Mouse (Mus musculus) testis, postnatal 14 days (tissue): ENCODE results near the gene Nit1.
"Not testable (repeated sequence)": the region's sequence is repeated elsewhere in the genome, so short reads cannot be mapped to it uniquely, and the experiment has no call there.

Source experiments
- DNase-seq: peaks from one replicate; pipeline ENCODE4 v3.0.0; 2021; ENCODE audit warnings: low spot score

The Nit1 gene

DNA sequence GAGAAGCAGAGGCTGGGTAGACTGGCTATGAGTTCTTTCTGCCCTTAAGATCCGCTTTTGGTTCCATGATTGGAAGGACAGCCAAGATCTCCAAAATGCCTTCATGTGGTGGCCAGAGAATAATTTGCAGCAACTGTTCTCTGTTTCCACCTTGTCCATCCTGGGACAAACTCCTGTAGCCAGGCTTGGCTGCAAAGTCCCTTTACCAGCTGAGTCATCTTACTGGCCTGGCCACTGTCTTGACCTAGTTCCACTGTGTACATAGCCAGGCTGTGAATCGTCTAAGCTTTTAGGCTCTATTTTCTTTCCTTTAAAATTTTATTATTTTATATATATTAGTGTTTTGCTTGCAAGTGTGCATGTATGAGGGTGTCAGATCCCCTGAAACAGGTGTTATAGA lies 3.8 kb upstream of the Nit1 start:
- no peak for DNase-seq

DNA sequence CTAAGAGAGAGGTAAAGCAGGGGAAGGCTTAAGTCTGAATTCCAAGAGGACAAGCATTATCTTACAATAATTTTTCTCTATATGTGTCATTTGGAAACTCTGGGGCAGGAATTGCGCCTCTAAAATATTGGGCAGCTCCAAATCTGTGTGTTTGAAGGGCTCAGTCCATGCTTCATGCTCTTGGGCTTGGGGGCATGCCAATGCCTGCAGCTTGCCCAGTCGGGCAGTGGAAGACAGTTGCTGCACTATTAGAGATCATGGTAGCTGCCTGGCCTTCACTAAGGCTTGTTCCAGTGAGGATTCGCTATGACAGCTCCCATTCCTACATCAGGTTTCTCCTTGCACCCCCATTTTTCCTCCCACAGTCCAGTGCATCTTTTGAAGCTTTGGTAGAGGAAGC lies 3.2 kb upstream of the Nit1 start:
- DNase-seq: no peak

DNA sequence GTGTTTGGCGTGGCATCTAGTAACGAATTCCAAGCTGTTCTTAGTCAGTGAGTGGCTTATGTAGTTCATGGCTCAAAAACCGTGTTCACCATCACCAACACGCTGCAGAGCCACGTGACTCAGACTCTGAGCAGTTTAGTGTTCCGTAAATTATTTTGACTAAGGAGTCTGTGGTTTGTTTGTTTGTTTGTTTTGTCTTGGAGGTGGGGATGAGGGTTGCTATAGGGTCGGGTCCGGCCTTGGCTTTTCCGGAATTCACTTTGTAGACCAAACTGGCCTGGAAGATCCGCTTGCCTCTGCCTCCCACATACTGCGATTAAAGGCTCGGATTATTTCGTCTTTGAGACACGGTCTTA lies 627 bp upstream of the Nit1 start:
- no peak for DNase-seq

DNA sequence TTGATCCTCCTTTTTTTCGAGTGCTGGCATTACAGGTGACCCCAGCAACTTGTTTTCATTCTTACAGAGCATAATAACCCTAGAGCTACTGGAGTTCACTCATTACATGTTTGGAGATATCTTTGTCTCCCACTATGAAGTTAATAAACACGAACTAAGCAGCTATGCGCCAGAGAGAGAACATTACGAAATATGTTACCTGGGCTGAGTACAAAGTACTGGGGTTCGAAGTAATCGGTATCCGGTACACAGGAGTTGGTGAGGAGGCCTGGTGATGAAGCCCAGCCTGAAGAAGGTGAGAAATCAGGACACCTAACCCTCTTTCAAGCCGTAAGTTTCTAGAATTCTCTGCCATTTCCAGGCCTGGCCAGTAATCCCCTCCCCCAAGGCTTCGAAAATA lies 731 bp downstream of the Nit1 start:
- no peak for DNase-seq

DNA sequence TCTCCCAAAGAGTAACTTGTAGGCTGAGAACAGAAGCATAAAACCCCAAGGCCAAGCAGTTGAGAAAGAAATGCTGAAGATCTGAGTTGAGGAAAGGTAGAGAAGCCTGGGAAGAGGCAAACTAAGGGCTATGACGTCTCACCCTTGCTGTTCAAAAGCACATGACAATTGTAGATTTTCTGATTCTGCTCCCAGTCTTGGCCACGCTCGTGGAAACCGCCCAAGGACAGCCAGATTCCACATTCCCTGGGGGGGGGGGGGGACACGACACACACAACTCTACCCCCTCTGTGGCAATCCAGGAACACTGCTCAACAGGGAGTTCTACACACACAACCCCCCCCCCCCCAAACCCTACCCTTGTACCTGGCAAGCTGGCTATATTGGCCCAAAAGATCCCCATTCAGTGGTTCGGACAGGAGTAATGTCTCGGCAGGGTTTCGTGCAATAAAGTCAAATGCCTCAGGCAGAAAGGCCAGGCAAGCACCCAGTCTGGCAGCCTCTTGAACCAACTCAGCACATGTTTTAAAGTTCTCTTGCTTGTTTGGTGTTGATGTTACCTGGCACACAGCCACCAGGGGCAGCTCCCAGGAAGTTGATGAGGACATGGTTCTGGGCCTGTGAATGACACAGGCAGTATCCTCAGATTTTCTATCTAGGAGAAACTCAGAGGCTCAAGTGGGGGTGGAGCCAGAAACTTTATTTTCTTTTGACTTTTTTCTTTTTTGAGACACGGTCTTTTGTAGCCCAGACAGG lies 1.3 kb downstream of the Nit1 start:
- peak; percentile 30 for DNase-seq

DNA sequence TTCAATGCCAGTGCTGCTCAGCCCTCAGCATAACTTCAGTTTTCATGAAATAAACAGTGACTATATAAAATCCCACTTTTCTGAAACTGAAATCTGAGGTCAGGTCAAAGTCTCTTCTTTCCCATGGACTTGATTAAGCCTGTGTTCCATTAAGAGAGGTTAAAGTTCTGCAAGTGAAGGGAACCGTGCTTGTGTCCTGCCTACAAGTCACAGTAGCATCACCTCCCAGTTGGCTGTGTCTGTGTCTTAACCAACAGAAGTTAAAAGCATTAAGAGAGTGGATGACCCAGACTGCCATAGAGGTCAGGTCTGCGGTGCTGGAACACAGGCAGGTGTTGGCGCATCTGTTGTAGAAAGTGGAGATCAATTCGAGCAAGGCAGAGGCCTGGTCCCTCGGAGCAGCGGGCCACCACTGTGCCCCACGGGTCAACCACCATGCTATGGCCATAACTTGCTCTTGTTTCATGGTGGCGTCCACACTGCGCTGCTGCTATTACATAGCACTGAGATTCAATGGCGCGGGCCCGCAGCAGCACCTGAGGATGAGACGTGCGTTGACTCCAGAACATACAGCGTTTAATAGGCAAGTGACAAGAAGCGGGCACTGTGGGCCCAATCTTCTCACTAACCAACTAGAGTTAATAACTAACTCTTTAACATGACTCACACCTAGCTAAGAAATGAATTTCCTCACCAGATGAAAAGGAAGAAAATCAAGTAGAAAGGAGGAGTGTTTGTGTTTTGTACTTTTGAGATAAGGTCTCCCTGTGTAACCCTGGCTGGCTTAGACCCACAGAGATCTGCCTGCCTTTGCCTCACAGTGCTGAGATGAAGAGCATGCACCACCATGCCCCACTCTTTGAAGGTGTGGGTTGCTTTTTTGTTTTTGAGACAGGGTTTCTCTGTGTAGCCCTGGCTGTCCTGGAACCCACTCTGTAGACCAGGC lies 2.9 kb downstream of the Nit1 start:
- DNase-seq: no peak

DNA sequence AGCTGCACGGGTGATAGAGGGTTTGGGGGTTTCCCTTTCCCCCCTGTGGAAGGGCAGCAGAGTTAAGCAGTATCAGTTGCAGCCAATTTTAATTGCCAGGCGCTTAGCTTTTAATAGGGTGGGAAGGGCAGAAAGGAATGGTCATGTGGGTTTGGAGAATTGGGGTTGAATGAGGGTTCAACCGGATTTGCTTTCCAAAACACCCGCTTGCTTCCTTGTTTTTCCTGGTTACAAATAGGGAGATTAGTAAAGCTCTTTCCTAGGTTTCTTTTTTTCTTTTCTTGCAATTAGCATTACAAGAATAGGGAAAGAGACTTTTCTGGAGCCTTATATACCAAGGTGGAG lies 15.3 kb downstream of the Nit1 start:
- no peak for DNase-seq

DNA sequence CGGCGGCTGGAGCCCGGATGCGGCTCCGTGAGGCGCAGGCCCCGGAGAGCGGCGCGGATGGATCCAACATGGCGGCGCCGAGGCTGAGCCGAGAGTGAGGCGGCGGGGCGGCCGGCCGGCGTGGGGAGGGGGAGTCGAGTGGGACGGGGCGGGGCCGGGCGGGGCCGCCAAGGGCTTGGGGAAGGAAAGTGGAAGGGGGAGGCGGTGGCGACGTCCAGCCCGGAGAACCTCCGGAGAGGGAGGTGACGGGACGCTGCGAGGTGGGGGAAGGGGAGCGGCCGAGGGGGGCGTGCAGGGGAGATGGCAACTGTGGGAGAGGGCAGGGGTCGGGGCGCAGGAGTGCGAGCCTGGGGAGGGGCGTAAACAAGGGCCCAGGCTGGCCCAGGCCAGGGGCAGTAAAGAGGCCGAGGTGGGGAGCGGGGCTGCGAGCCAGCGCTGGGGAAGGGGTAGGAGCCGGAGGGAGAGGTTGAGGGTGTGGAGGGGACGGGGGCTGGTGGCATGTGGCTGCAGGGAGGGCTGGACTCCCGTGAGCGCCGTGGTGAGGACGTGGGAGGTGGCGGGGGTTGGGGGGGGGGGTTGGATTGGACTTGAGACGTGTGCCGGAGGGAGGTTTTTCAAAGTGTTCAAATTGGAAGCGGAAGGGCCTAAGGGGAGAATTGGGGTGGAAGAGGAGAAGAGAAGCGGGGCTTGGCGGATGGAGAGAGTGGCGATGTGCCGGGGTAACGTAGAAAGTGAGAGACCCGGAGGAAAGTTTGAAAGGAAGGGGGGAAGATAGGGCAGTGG lies 15.8 kb downstream of the Nit1 start:
- peak; percentile 83 for DNase-seq

DNA sequence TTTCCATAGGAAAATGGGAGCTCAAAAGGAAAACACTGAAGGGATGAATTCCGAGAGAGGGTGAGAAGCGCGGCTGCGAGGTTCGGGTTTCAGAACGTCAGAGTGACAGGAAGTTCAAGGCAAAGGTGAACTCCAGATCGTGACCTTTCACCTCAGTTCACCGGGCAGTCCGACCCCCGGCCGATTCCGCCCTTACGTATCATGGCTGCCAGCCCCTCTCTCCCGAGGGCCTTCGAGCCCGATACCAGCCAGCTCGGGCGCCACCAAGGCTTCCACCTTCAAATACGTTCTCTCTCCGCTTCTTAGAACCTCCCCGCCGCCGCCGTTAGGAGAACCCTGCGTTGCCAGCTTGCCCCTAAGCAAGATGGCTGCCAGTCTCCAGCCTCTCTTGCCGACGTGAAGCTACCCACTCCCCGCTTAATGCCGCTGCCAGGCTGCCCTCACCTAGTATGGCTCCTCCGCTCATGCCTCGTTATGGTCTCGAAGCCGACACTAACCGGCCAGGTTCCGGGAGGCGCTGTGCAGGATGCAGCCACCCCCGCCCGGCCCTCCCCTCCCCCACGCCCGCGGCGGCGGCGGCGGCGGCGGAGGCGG lies 16.5 kb downstream of the Nit1 start, which contains the start of gene Dedd:
Gene Dedd (plus strand): TSS at position 307 of the 594 bp plus-strand sequence.
- peak; percentile 94 for DNase-seq

DNA sequence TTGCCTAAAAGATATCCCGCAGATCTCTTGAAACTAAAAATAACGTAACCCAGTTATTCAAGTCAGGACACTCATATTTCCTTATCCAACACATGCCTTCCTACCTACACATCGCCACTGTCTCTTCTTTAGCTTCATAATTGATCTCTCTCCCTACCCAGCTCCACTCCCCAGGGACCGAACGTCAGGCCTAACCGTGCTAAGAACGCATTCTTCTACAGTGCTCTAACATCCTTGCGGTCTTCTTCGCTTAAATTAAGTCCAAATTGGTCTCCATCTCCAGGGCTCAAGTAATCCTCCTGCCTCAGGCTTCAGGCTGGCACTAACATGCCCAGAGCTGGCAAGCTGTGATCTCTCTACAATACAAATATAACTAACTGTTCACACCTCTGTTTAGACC lies 17.2 kb downstream of the Nit1 start:
- DNase-seq: no peak

DNA sequence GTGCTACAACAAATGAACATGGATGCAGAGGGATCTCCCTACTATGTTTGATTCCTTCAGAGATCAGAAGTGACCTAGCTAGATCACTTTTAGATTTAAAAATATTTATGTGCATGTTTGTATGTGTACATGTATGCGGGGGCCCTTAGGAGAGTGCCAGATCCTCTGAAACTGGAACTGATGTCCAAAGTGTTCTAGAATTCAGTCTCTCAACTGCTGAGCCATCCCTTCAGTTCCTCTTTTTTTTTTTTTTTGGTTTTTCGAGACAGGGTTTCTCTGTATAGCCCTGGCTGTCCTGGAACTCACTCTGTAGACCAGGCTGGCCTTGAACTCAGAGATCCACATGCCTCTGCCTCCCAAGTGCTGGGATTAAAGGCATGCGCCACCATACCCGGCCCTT lies 18.9 kb downstream of the Nit1 start:
- not testable (repeated sequence) for DNase-seq

DNA sequence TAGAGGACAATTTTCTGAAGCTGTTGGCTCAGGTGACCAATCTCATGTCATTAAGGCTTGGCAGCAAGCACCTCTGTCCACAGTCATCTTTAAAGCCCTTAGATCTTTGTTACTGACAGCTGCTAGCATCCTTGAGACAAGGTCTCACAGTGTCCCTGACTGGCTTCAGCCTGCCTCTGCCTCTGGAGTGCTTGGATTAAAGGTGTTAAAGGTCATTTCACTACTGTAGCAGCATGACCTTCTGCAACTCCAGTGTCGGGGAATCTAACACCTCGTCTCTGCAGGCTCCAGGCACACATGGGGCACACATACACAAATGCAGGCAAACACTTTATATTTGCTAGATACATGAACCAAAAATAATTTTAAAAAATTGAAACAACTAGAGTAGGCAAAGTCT lies 19.9 kb downstream of the Nit1 start:
- no peak for DNase-seq

DNA sequence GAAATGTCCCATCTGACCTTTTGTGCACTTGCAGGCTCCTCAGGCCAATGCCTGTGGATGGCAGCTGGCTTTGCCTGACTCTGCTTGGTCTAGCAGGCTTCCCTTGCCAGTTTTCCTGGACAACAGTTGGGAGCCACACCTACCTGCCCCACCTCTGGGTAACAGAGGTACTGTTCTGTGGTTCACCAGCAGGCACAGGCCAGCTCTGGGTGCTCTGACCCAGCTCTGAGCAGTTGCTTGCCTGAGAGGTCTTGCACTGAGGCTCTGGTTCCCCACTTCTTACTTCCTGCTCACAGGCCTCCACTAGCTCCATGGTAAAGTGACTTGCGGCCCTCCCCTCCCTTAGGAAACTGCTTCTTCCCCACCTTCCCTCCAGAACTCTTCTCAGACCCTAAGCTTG lies 23.4 kb downstream of the Nit1 start:
- DNase-seq: no peak

DNA sequence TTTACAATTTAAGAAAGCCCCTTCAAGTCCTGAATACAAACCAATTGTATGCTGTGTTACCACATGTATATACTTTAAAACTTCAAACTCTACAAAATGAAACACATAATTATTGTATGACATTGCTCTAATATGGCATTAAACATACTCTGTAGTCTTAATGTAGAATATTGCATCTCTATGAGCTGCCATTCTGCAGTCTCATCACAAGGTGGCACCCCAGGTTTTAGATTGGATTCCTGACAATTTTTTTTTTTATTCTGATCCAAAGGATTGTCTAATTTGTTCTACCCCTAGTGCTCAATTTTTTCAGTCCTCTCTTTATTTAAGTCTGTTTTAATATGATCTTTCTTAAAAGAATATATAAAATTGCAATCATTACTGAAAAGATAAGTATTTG lies 24.0 kb downstream of the Nit1 start:
- no peak for DNase-seq

DNA sequence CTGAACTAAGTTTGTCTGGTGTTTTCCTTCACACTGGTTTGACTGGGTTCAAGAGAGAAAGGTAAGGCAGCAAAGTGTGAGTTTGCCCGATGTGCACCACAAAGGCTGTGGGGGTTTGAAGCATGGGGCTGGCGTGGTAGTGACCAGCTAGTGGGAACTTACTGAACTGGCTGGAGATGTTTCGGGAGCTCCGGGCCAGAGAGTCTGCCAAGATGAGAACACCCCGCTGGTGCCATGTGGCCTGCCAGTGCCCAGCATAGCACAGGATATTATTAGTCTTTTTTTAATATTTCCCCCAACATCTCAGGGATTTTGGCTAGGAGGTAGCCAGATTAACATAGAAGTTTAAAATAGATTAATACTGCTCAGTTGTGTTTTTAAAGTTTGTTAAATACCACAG lies 25.3 kb downstream of the Nit1 start:
- DNase-seq: no peak

DNA sequence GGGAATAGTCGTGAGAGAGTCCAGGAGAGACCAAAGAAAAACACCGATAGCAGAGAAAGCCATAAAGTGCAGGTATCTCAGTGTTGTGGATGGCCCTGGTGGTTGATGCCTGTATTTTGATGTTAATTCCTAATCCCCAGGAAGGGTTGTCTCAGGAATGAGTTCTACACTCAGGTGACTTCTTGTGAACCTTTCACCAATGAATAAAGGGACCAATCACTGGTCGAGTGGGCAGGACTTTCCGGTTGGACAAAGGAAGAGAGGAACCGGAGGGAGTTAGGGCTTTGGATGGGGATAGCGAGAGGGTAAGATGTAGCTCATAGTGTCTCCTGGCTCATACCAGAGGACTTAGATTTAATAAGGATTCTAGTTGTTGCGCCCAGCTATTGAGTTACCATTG lies 25.7 kb downstream of the Nit1 start:
- no peak for DNase-seq

DNA sequence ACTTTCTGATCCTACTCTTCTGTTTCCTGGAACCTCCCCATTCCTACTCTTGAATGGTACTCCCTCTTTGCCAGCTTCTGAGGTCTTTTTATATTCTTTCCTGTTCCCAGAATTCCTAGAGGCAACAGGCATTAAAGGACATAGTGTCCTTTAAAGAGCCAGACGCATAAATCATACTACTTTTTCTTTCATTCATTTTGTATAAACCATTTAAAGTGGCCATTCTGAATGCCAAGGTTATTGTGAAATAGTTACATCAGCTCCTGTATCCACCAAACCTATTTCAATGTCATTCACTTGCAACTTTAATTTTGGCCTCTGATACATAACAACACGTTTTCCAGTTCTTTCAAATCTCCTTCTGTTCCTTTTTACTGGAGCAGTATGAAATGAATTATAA lies 36.1 kb downstream of the Nit1 start:
- DNase-seq: no peak

DNA sequence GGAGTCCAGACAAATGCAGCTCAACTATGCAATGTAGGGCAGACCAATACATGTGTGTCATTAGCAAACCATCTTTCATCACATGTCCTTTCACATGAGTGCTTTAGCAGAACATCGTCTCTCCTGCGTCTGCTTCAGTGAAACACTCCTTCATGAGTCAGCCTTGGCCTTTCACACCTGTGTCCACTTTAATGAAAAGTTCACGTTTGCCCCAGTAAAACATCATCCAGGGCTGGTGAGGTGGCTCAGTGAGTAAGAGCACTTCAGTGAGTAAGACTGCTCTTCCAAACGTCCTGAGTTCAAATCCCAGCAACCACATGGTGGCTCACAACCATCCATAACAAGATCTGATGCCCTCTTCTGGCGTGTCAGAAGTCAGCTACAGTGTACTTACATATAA lies 39.3 kb downstream of the Nit1 start:
- not testable (repeated sequence) for DNase-seq

DNA sequence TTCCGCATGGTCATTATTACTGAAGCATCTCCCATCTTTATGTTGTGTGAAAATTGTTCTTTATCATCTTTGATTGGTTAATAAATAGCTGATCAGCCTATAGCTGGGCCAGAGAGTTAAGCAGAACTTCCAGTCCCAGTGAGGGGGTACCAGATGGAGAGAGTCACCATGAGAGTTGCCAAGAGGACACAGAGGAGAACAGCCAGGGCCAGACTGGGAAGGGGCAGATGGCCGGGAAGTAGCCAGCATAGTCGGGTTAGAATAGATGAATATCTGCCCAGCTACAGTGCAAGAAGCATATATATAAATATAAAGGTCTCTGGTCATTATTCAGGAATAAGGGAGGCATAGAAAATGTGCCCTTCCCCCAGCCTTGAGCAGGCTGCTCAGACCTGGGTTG lies 47.2 kb downstream of the Nit1 start:
- DNase-seq: no peak

DNA sequence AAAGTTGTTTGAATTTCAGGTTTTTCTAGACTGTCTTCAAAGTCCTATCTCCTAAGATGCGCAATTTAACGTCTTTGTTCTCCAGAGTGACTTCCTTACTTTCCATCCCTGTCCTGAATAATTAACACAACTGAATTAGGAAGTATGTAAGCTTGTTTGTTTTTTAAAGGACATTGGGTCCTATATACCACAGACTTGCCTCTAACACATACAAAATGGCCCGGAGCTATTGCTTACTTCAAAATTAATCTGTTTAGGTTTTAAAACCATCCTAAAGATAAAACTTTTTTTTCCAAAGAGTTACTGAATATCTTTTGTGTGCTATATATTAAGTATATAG lies 50.4 kb downstream of the Nit1 start:
- DNase-seq: no peak

DNA sequence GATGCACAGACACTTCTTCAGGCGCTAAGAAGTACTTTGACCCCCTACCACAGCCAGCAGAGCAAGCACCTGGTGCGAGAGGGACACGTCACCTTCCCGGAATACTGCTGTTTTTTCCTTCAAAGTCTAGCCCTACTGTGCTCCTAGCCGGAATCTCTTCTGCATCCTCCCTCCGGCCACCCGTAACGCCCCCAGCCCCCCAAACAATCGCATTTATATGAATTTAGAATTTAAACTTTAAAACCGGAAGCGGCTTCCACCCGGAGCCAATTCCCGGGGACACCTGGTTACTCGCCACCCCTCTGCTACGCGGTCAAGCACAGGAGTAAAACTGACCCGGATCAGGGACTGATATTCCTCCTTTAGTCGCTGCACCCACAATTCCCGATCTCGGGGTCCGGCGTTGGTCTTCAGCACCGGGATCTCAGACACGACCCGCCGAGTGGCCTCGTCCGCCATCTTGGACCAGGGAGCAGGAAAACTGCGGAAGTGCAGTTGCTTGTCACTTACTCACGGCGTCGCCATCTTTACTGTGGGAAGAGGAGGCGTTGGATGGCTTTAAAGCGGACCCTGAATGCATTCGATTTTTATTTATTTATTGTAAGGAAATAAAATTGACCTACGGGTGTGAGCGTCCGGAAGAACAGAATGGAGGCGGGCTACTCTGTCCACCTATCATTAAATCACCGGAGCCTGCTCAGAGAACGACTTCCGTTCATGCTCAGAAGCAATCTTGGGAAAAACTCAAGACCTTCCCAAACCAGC lies 51.0 kb downstream of the Nit1 start, which contains the start of gene Ufc1:
Gene Ufc1 (minus strand): TSS at position 727 of the 765 bp plus-strand sequence.
- peak; percentile 86 for DNase-seq

DNA sequence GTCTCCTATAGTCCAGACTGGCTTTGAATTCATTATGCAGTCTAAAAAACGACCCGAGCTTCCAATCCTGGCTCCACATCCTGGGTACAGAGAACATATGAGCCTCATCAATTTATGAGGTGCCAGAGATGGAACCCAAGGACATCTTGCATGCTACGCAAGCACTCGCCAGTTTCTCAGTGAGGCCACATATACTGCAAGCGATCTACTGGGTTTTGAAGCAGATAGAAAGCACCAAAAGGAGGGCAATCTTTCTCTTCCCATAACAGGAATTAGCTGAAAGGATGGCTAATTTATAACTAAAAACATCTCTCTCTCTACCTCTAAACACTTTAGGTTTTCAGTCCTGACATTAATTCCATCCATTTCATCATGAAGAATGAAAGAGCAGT lies 51.5 kb downstream of the Nit1 start:
- DNase-seq: no peak
